Mouse (Mus musculus) adrenal gland, postnatal 25 days (tissue): ENCODE measurements around the gene Bckdhb. TPM values are rescaled to one million over a fixed set of nuclear protein-coding genes. Genes with fewer than 3 reads are reported as not detected.

Source experiments
- DNase-seq: peaks from one replicate; pipeline ENCODE4 v3.0.0; 2021; ENCODE audit warnings: mixed read lengths
- total RNA-seq: library from RNA; stranded (reverse); gene quantifications from 2 replicates; pipeline ENCODE4 v1.2.3, GENCODE M21; 2021

The Bckdhb gene
- total RNA-seq, 1 experiment from 2014 or later, result 66.3 TPM

DNA sequence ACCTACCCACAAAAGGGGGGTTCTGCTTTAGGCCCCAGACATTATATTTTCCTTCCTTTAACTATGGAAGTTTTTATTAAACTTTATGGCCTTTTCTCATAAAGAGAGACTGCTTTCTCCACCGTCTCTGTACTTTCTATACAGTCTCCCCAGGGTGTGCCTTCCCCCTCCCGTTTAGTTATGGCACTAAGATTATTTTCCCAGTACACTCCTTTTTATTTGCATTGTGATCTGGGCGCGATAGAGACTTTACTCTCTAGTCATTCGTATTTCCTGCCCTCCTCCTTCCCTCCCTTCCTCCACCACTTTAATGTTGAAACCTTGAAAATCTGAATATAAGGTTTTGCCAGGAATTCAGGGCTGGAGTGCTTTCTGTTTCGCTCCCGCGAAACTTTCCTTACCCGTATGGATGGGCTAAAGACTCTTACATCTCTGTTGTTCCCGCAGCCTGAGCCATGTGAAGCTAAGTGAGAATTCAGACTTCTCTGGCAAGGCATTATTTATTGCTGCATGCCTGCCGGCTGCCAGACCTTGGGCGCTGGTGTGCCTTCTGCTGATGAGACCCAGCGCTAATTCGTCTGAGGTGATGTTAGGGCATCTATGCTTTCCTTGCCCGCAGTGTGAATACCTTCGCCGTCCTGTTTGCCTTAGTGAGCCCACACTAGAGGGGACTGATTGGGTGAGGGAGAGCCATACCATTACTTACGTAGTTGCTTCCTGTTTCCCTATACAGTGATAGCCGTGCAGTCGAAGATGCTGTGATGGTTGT lies 182.3 kb downstream of the Bckdhb start:
- peak; percentile 30 for DNase-seq

GRCm38 (mm10) chr9:84108534-84108933 lies 183.6 kb downstream of the Bckdhb start:
- no peak for DNase-seq

DNA sequence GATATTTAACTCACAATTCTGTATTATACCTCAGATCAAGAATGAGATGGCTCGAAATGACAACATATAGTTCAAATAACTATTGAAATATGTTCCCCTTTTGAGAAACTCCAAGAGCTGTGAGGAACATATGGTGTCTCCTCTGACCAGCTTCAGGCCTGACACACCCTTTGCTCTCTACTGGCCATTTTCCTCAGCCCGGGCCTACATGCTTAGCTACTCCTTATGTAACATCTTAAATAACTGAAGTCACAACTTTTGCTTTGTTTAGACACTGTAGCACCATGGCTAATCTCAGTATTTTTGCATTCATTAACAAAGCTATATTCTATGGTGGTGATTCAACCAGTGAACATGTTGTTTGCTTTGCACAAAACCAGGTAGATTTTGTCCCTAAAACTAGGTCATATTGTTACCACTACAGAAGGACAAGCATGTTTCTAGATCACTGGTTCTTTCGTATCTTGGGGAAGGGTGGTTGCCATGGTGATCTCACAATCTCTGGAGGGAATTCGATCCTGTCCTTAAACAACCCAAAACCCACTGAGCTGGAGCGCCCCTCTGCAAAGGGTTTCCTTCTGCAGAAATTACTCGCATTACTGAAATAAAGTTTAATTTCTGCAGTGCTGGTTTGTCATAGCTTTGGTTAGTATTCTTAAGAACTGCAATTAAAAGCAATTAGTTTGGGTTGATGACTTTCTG lies 185.0 kb downstream of the Bckdhb start:
- DNase-seq, result no peak

- no peak for DNase-seq
These were observed 185.7 kb downstream of the Bckdhb start for GRCm38 (mm10) chr9:84110616-84111015.

DNA sequence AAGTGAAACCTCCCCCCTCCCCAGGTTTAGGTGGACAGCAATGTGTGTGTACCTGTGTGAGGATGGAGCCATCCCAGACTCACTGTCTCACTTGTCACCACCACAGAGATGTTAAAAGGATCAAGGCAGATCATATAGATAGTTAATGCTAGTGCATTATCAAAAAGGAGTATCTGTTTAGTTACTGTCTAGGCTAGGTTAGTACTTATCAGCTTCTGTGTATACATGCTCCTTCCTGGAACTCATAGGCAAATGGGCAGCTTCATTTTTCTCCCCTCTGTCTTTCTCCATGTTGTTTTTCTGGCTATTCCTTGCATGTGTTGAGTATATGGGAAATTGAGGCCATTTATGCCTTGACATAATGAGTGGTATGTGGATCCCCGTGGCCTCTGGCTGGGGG lies 187.4 kb downstream of the Bckdhb start:
- no peak for DNase-seq

- DNase-seq, result no peak
These were observed 188.1 kb downstream of the Bckdhb start for GRCm38 (mm10) chr9:84112842-84113568.

DNA sequence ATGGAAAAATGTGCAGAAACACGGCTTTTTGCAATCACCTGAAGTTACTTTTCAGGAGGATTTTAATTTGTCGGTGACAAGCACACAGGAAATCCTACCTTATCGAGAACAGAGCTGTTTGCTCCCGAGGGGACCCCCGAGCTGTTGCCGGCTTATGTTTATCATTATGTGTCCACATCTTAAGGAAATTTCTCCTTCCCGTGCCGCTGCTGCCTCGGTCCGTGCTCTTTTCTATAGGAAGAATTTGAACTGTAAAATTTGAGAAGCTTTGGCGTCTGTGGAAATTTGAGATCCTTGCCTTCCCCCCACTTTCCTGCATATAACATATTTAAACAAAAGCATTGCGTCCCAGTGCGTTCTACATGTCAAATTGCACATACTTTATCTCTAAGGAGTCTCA lies 189.3 kb downstream of the Bckdhb start:
- no peak for DNase-seq

DNA sequence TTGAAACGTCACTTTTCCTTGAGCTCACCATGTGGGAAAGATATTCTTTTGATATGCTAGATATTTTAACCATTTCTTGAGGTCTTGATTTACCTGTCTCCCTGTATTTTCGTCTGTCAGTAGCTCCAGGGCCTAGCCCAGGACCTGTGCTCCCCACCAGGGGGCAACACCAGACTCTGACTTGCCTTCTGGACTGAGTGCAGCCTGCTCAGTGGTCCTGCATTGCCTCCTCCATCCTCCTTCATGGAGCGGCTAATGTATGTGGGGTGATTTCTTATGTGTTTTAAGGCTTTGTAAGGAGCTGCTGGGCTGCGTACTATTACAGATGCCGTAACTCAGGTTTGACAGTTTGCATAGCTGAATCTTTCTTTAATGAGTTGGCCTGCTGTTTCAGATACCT lies 192.4 kb downstream of the Bckdhb start:
- DNase-seq, result no peak

DNA sequence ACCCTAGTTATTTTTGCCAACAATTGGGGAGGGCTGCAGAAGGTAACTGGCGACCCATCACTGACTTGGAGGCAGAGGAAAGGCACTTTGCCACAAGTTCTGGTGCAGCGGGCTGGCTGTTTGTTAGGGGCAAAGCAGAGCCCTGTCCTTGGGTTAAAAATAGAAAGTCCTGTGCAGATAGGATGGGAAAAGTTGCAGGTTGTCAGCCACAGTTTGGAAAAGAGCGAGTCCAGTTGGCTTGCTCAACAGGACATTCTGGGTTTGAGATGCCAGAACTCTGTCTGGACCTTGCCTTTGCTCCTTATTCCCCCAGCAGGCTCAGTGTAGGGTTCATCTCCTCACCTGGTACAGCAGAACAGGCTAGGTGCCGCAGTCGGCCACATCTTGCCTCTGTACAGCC lies 200.1 kb downstream of the Bckdhb start:
- no peak for DNase-seq

DNA sequence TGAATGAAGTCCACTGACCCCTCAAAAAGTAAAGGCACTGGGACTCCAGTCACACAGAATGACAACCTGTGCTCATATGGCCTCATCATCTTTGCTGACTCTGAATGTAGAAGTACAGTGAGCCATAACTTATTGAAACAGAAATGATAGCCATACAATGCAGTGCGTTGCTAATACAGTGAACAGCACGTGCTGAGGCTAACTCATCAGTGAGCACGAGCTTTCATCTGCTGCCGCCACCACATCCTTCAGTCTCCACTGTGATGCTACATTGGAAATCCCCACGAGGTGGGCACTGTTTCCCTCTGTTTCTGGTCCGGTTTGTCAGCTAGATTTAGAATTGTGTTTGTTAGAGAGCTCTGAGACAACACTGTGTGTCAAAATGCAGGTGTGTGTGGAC lies 205.4 kb downstream of the Bckdhb start:
- no peak for DNase-seq

DNA sequence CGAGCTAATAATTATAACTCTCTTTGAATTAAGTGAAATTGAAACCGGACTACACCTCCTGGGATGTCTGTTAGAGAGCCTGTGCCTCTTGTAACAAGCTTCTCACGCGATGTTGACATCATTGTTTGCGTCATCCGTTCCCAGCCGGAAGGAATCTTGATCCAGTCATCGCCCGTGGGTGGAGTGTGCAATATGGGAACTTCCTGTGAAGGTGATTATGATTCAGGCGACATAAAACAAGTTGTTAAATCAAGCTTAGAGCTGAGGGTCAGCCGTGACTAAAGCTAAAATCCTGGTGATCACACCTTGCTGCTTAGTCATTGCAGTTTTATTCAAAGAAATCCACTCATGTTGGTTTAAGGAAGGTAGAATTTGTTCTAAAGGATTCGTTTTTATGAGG lies 210.1 kb downstream of the Bckdhb start:
- no peak for DNase-seq

DNA sequence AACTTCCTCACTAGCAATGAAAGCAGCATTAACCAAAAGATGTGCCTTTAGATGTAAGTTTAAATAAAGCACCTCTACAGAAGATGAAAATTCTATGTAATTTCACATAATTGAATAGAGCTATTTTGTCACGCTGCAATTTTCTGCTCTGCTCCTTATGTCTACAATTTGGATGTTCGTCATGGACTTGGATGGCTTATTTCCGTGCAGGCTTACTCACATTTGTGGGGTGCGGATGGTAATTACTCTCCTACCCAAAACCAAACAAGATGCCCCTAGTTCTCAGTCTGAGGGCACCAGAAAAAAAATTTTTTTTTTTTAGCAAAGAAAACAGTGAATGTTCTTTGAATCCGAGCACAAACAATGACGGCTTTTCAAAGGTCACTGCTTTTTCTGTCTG lies 212.2 kb downstream of the Bckdhb start:
- no peak for DNase-seq

DNA sequence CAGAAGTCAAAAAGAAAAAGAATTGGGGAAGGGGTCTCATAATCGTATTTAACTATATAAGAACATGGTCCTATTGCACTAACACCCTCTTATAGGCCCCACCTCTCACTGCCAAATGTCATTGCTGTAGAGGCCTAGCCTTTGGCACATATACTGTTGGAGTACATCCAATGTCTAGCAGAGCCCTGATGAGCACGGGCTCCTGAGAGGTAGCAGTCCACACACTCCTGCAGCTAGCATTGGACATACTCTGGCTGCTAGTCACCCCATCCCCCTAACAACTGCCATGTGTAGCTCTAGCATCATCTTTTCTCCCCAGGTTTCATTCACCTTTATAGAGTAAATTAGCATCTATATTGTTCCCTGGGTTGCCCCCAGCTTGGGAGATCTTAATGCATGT lies 223.2 kb downstream of the Bckdhb start:
- no peak for DNase-seq

Other genes with a start within 250 kb of the Bckdhb start
- gene Elovl4, start 118.9 kb upstream of the Bckdhb start, total RNA-seq, result 1.0 and 1.1 TPM in 2 replicates
- gene Ttk, start 90.5 kb upstream of the Bckdhb start, total RNA-seq, result 3.3 and 4.4 TPM in 2 replicates